Mouse (Mus musculus): ENCODE results near the gene Gtdc1.
"Not testable (repeated sequence)": the region's sequence is repeated elsewhere in the genome, so short reads cannot be mapped to it uniquely, and the experiment has no call there.

Gtdc1 gene

GRCm38 (mm10) chr2:44780961-44781360 is 146.5 kb downstream of the Gtdc1 start:
- no peak for DNase-seq (ENCODE audit: low spot score in 2 of 2)

DNA sequence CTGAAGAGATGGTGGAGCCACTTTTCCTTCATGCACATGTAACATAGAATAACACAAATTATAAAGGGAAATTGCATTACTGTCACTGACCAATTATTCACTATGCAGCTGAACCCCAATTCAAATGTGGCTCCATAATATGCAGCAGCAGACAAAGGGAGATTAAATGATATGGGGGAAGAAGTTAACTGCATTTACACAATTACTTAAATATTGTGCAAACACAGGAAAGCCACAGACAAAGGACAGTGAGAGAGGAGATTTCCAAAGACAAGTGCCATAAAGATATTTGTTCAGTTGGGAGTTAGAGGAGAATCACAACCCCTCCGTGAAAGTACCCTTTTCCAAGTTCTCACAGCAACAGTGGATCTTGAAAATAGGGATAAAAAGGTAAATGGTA is 163.6 kb downstream of the Gtdc1 start:
- DNase-seq (ENCODE audit: low spot score in 2 of 2), result no peak

- DNase-seq (ENCODE audit: low spot score in 2 of 2), result no peak
Observed at GRCm38 (mm10) chr2:44736618-44737017, 190.8 kb downstream of the Gtdc1 start.

DNA sequence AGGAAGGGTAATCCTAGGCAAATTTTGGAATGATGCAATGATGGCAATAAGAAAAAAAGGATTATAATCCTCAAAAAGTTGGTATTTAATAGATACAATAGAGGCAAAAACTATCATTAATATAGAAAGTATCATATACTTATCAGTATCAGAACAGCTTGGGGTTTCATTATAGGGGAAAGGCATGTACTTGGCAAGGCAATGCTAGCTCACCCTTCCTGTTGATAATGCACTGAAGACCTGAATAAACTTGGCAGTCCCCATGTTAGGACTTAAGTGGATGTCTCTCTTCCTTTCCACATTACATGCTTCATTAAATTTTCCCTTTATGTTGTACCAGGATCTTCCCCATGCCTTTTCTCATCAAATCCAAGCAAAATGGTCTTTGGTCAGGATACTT is 206.0 kb downstream of the Gtdc1 start:
- DNase-seq (ENCODE audit: low spot score in 2 of 2), result no peak

DNA sequence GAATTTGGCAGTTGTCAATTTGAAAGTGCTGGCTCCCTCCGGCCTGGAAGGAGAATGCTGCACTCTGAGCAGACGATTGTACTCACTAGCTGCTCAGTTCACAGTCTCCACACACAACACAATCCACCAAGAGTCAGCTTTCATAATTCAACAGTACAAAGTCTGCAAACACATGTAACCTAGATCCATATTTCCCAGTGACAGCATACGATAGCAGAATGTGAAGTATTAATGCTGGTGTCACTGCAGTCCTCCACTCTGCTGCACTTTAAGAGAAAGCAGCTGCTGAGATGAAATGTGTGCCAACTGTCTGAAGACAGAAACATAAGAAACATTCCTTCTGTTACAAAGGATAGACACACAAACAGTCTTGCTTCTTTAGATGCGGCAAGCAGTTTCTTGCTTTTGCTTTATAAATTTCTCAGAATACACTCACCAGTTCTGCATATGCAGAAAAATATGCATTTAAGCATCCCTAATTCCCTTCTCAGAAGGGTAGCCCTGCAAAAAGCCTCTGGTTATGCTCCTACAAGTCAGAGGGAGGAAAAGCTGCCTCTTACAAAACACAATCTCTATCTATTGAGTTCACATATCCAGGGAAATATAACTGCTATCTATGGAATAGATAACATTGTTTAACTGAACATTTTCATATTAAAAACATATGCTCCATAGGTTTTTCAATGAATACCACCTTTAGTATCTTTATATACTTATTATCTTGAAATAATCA is 221.4 kb downstream of the Gtdc1 start:
- no peak for DNase-seq (ENCODE audit: low spot score in 2 of 2)

- no peak for DNase-seq (ENCODE audit: low spot score in 2 of 2)
Observed at GRCm38 (mm10) chr2:44700276-44700675, 227.2 kb downstream of the Gtdc1 start.

GRCm38 (mm10) chr2:44696441-44696840 is 231.0 kb downstream of the Gtdc1 start:
- DNase-seq (ENCODE audit: low spot score in 2 of 2), result no peak

GRCm38 (mm10) chr2:44693898-44694297 is 233.6 kb downstream of the Gtdc1 start:
- no peak for DNase-seq (ENCODE audit: low spot score in 2 of 2)

DNA sequence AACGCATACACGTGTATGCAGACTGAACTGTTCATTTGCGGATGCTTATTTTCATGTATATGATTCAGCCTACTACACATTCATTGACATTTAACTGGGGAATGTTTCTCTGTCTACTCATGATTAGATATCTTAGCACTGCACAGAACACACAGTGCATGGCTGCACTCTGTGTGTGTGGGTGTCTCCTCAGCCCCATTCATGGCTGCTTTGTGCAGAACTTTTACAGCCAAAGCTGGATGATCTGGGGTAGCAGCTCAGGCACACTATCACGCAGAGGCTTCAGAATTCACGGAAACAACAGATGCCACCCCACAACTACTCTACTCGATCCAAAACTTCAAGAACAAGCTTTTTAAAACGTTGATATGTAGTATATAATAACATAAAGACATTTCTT is 263.4 kb downstream of the Gtdc1 start:
- DNase-seq (ENCODE audit: low spot score in 2 of 2), result no peak

DNA sequence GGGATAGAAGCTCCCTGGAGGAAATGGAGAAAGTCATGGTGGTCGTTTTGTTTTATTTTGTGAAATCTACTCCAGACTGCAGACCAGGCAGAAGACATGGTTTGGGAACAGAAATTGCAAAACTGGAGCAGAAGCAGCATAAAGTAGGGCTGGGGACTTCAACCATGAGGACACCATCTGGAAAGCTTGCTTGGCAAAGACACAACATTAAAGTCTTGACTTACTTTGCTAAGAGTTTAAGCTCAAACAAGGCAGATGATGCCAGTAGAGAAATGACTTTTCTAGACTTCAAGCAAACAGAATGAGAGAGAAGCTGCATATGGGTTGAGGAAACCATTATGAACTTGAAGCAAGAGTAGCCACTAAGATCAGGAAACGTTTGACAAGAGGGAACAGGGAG is 267.6 kb downstream of the Gtdc1 start:
- DNase-seq (ENCODE audit: low spot score in 2 of 2), result no peak

GRCm38 (mm10) chr2:44659011-44659410 is 268.4 kb downstream of the Gtdc1 start:
- DNase-seq (ENCODE audit: low spot score in 2 of 2), result no peak

DNA sequence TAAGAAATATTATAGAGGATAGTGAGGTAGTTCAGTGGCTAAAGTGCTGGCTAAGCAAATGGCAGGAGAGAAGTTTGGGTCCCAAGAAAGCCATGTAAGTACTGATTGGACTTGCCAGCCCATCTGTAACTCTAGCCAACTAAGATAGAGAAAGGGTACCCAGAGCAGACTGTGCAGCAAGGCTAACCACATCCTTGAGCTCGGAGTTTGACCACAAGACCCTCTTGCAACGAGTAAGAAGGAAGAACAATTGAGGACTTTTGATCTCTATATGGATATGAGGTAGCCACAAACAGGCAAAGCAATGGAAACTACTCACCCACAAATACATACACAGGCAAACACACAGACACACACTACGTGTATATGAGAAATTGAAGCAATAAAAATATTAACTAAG is 278.9 kb downstream of the Gtdc1 start:
- DNase-seq (ENCODE audit: low spot score in 2 of 2), result no peak

GRCm38 (mm10) chr2:44646398-44646797 is 281.1 kb downstream of the Gtdc1 start:
- no peak for DNase-seq (ENCODE audit: low spot score in 2 of 2)

DNA sequence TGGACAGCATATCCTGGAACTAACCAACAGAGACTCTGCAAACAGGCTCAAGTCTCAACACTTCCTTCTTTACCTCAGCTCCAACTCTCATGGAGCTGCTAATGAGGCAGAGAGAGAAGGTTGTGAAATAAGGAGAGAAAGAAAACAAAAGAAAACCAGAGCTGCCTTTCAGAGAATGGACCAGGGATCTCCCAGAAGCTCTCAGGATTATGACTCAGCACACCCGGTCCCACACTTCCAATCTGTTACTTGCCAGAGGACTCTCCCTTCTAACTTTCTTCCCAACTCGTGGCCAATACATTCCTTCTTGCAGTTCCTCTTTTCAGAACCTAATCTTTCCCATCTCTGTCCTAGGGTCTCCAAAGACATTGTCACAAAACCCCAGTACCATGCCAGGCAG is 288.1 kb downstream of the Gtdc1 start:
- no peak for DNase-seq (ENCODE audit: low spot score in 2 of 2)

- DNase-seq (ENCODE audit: low spot score in 2 of 2), result no peak
Observed at GRCm38 (mm10) chr2:44638157-44638556, 289.3 kb downstream of the Gtdc1 start.

DNA sequence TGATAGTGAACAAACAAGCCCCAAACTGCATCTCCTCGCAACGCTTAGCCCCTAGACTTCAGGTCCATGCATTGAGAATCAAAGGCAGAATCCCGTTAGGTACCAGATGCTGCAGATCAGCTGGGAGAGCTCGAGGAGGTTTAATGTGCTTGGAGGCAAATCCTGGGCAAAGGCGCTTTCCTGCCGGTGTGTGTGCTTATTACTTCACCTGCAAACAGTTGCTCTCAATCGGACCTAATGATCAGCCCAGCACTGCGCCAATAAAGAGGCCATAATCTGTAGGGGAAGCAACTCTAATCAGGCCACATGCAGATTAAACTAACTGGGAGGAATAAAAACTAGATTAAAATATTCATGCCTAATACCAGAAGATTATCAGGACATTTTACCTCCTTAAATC is 293.5 kb downstream of the Gtdc1 start:
- DNase-seq (ENCODE audit: low spot score in 2 of 2), result no peak

DNA sequence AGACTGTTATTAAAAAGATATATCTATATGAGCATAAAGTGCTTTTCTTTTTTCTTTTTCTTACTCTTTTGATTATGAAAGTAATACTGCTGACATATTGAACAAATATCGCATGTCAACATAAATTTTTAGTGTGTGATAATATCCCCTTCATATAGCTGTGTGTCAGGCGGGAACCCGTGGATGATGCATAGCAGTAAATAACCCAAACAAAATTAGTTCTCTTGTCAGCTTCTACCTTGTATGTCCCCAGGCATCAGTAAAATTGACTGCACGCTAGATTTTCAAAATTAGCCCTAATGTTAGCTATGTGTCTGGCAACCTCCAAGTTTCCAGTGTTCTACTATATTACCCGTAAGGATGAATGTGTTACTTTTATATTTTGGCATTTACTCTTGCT is 294.4 kb downstream of the Gtdc1 start:
- DNase-seq (ENCODE audit: low spot score in 2 of 2), result no peak

DNA sequence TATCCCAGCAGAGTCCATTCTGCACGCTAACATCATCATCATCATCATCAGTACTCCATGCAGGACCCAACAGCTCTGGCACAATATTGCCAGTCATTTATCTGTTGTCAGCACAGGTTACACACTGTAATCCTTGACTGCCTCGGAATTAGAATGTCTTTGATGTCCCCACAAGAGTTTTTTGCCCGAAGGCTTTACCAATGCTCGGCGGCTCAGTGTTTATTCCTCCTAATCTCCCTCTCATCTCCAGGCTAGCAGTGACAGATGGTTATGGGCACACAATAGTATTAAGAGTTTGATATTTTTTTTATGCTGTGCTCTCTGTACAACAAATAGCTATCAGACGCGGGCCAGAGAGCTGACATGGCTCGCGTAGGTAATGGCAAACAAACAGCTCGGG is 294.9 kb downstream of the Gtdc1 start:
- DNase-seq (ENCODE audit: low spot score in 2 of 2), result no peak

- no peak for DNase-seq (ENCODE audit: low spot score in 2 of 2)
Observed at GRCm38 (mm10) chr2:44631064-44631463, 296.4 kb downstream of the Gtdc1 start.

- no peak for DNase-seq (ENCODE audit: low spot score in 2 of 2)
Observed at GRCm38 (mm10) chr2:44628778-44629177, 298.7 kb downstream of the Gtdc1 start.

DNA sequence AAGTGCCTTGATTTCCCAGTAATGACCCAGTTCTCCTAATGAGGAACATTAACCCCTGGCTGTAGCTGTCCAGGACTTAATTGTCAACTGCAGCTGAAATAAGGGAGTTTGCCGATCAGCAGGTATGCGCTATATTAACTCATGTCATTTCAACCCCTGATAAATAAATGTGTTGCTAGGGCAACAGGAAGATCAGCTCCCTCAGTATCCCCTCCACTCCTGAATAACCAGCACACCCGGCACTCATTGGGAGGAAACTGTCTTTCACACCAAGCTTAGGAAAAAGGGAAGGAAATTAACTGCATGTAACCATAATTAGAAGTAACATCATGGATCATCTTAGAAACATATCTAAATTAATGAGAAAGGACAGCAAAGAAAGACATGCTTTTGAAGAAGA is 302.3 kb downstream of the Gtdc1 start:
- DNase-seq (ENCODE audit: low spot score in 2 of 2), result no peak

DNA sequence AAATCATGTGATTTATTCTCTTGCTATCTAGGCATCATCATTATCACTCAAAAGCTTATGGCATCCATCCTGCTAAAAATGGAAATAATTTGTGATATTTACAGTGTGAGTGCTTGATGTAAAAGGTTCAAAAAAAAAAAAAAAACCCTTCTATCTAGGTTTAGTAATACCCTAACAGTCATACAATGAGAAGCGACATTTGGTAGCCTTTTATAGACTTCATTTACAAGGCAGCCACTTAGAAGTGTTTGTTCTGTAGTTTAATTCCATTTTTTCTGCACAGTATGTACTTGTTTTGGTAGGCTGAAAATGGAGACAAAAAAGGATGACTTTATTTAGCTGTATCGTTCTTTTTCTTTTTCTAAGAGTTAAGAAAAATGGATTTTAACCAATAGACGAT is 305.0 kb downstream of the Gtdc1 start:
- DNase-seq (ENCODE audit: low spot score in 2 of 2), result no peak

- not testable (repeated sequence) for DNase-seq (ENCODE audit: low spot score in 2 of 2)
Observed at GRCm38 (mm10) chr2:44599653-44600052, 327.8 kb downstream of the Gtdc1 start.

- no peak for DNase-seq (ENCODE audit: low spot score in 2 of 2)
Observed at GRCm38 (mm10) chr2:44594276-44594675, 333.2 kb downstream of the Gtdc1 start.
